Mouse (Mus musculus) mouse trophoblast stem cell (cell line): ENCODE results near the gene Unc5c.

Experiments
- in situ Hi-C, 2 experiments: fragments of 300-500 bp; cut with MseI, MboI; formaldehyde crosslinking; loops; 2 replicates in 1 of 2; 3 replicates in 1 of 2; pipeline ENCODE4 v1.15.1; 2025

Gene Unc5c

DNA sequence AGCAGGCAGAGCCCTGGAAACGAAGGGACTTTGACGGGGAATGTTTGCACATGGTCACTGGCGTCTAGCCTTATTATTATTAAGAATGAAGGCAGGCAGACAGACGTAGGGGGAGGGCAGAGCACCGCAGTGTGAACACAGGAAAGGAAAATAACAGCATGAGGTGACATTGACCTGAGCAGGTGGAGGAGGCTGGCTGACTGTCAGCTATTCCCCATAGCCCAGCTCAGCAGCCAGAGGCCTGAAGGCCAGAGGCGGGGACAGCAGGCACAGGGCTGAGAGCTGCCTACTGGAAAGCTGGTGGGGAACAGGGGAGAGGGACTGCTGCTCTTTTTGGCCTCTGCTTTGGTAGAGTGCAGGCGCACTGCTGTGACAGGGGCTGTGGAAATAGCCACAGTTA is 345.9 kb downstream of the Unc5c start:
- in situ Hi-C loops, result no loop called here

DNA sequence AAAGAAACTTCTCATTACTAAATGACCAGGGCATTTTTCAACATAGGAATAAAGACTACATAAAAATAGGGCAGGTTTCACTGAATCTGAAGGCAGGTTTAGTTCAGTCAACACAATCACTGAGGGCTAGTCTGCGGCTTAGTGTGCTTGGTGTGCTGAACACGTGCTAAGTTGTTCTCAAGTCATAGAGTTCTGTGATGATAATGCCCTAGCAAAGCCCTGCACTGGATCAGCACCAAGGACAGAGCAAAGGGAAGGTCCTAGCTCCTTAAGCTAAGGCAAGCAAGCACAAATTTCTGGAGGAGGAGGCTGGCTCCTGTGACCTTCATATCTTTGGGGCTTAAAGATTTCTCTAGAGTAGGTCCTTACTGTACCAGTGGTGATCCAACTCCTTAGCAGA is 346.3 kb downstream of the Unc5c start:
- in situ Hi-C loops, result no loop called here

DNA sequence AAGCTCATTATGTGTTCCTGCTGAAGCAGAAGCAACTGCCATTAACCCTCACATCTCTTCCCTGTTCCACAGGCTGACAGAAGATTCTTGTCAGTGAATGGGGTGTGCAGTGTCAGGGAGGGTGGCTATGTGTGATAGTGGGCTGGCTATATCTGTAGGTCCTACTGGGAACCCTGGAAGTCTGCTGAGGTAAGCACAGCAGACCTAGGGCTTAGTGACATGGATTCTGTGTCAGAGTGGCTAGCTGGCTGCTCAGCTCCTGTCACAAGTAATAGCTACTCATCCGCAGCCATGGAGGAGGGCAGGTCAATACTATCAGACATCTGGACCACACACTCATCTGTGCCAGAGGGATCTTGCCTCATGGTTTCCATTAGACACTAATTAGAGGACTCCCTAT is 349.8 kb downstream of the Unc5c start:
- in situ Hi-C loops, result no loop called here

- in situ Hi-C loops, result no loop called here
These were observed 353.7 kb downstream of the Unc5c start for GRCm38 (mm10) chr3:141818615-141819312.

- in situ Hi-C loops, result no loop called here
These were observed 354.4 kb downstream of the Unc5c start for GRCm38 (mm10) chr3:141819331-141819941.

GRCm38 (mm10) chr3:141828301-141828700 is 363.3 kb downstream of the Unc5c start:
- in situ Hi-C loops, result loop anchor here in 1 of 2 experiments (25.0 kb wide), 1 partner anchor 241 kb away; no protein-coding TSS in a partner anchor

DNA sequence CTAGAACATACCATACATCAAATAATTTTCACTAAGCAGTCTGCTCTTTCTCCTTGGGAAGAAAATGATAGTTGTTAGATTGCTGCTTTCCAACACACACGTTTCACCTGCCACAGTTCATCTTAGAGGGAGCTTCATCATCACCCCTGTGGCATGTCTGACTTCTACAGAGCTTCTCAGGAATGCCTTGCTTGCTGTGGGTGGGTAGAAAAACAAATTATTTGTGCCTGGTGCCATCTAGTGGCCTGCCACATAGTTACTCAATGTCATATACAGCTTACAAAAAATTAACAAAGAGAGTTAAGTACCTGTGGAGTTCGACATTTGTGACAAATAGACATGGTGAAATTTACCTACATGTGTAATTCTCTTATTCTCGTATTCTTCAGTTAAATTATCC is 366.1 kb downstream of the Unc5c start:
- in situ Hi-C loops, result loop anchor here in 1 of 2 experiments (25.0 kb wide), 1 partner anchor 244 kb away; no protein-coding TSS in a partner anchor

DNA sequence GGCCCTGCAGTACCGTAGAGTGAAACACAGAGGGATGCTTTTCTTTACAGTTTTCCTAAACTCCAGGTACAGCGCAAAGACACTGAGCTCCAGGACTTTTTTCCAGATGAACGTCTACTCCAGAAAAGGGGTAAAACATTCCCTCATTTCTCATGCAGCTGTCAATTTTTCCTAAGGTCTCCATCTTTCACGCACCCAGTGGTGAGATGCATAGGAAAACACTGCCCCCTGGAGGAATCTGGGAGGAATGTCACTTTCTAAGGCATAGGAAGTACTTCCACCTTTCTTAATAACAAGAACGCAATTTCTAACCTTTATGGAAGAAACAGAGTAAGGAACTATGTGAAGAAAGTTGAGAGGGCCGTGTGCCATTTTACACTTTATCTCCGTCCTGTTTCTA is 373.8 kb downstream of the Unc5c start:
- in situ Hi-C loops, result loop anchor here in 1 of 2 experiments (25.0 kb wide), 1 partner anchor 252 kb away; no protein-coding TSS in a partner anchor

DNA sequence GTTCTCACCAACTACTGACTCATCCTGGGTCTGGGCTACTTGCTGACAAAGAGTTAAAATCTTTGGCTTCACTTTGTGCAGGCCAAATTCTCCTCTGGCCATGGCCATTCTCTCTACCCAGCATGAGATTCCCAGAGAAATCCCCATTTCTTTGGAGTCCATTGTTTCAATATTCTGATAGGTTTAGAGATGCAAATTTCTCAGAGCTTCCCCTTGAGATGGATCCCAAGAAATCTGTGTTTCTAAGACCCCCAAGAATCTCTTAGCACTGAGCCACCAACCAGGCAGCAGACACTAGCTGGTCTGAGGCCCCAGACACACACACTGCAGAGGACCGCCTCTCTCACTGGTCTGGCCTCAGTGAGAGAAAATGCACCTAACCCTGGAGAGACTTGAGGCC is 384.2 kb downstream of the Unc5c start:
- in situ Hi-C loops, result loop anchor here in 1 of 2 experiments (25.0 kb wide), 1 partner anchor 262 kb away; no protein-coding TSS in a partner anchor

GRCm38 (mm10) chr3:141850141-141850540 is 385.1 kb downstream of the Unc5c start:
- in situ Hi-C loops, result loop anchor here (25.0 kb wide), 1 partner anchor 612 kb away; no protein-coding TSS in a partner anchor

GRCm38 (mm10) chr3:141854339-141854738 is 389.3 kb downstream of the Unc5c start:
- in situ Hi-C loops, result loop anchor here (25.0 kb wide), 1 partner anchor 608 kb away; no protein-coding TSS in a partner anchor

DNA sequence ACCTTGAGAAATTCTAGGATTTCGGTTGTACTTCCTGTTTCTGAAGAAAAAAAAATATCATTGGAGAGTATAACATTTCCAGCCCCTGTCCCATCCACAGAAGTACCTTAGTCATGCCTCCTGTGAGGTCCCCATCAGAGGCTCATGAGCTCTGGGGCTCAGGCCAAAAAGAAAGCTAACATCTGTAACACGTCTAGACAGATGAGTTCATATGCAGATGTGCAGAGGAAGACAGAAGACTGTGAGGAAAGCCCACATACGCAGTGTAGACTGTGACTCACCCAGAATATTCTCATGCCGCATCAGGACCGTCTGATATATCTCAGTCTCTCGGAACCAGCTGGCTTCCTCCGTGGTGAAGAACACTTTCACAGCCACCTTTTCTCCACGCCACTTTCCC is 392.1 kb downstream of the Unc5c start:
- in situ Hi-C loops, result loop anchor here (25.0 kb wide), 1 partner anchor 605 kb away; no protein-coding TSS in a partner anchor

GRCm38 (mm10) chr3:141862816-141863461 is 397.9 kb downstream of the Unc5c start:
- in situ Hi-C loops, result loop anchor here (10.0 to 25.0 kb wide), 2 partner anchors 412 to 599 kb away; no protein-coding TSS in a partner anchor

DNA sequence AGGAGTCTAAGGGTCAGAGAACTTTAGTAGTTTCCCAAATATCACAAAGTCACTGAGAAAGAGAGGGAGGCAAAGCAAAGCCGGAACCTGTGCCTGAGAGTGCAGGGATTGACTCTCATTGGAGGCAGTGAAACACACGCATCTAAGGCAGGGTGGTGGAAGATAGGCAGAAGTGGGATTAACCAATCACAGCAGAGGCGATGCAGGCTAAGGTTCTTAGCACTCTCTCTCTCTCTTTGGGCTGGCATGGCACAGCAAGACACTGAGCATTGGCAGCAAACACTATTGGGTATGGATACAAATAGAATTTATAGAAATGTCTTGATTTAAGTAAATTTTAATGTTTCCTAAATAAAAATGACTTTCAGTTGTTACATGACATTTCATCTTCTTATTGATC is 406.8 kb downstream of the Unc5c start:
- in situ Hi-C loops, result loop anchor here (25.0 kb wide), 1 partner anchor 590 kb away; no protein-coding TSS in a partner anchor

GRCm38 (mm10) chr3:141872337-141873042 is 407.5 kb downstream of the Unc5c start:
- in situ Hi-C loops, result loop anchor here (25.0 kb wide), 1 partner anchor 590 kb away; no protein-coding TSS in a partner anchor

GRCm38 (mm10) chr3:141882496-141882895 is 417.5 kb downstream of the Unc5c start:
- in situ Hi-C loops, result no loop called here

DNA sequence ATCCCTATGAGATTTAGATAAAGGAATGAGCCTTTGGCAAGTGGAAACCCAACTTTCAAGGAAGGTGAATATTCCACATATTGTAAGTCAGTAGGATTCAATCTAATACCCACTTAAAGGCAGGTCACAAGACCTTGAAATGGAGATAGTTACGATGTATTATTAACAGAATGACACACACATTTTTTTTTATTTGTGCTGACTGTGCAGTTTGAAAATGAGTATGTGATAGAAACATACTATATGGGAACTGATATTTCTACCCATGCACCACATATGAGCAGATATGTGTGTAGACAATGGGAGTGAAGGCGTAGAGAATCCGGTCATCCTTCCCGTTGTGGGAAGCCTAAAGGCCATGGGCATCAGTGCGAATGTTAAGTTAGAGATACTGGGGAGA is 419.2 kb downstream of the Unc5c start:
- in situ Hi-C loops, result no loop called here
